Mouse (Mus musculus) gastrocnemius, postnatal 4 days (tissue): Measurements from ENCODE around the gene Celsr1. TPM values are rescaled to one million over a fixed set of nuclear protein-coding genes. Genes with fewer than 3 reads are reported as not detected.
"Not testable (repeated sequence)": the region's sequence is repeated elsewhere in the genome, so short reads cannot be mapped to it uniquely, and the experiment has no call there.

ENCODE experiments used
- DNase-seq, 2 experiments: peaks; one replicate each; pipeline ENCODE4 v3.0.0; 2021 to 2022; ENCODE audit warnings: low spot score in 2 of 2, mixed read lengths in 2 of 2
- total RNA-seq, 2 experiments: library from RNA; stranded (reverse); gene quantifications; 2 replicates each; pipeline ENCODE4 v1.2.3; 2021

Celsr1 gene
- total RNA-seq, 2 experiments from 2014 or later = 1.6 to 1.7 TPM

DNA sequence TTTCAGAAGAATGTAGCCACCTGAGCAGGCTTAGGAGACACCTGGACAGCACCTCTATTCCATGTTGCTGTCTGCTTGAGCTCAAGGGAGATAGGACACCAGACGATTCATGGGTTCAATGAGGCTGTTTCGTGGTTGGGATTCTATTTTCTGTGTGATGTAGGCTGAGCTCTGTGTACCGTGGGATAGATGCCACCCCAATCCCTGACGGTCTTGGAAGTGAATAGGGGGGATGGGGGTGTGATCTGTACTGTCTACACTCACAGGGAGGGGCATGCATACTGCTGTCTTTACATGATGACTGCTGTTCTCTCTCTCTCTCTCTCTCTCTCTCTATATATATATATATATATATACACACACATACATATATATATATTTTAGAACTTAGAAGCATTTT, 31.8 kb upstream of the Celsr1 start:
- DNase-seq = no peak

DNA sequence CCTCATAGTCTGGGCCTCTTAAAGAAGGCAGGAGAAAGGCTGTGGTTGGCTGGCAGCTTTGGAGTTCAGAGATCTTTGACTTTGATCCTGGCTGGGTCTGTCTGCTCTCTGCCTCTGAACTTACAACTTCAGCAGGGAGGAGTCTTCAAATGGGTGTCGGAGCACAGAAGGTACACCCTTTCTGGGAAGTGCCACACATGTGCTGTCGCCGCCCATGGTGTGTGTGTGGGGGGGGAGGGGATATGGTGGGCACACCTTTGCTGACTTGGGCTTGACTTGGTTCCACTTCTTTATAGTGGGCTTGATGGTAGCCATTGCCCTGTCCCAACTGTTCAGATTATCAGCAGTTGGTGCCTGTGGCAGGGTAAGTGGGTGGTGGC, 31.3 kb upstream of the Celsr1 start:
- no peak for DNase-seq

- DNase-seq = no peak
Observed at GRCm38 (mm10) chr15:86064191-86064849, 30.7 kb upstream of the Celsr1 start.

DNA sequence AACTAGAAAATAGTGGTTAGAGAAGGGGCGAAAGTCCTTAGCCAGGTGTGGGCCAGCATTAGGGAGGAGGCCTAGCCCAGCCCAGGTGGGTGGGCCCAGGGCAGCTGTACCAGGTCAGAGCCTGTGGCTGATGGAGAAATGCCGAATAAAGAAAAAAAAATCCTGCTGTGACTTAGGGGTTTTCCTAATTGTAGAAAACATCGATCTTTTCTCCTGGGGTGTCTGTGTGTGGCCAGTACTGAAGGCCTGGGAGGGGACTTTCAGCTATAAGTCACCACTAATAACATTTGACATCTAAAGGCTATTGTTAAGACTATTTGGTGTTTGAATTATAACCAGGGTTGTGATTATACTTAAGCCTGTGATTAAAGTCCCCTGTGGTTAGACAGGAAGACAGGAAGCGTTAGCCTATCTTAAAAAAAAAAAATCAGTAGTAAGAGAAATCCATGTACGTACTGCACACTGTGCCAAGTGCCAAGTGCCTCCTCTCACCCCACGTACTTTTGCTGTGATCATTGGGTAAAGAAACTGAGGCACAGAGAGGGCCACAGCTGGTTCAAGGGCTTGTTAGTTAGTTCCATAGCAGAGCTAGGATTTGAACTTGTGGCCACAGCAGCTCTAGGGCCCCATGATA, 28.4 kb upstream of the Celsr1 start:
- DNase-seq = no peak

GRCm38 (mm10) chr15:86061221-86061620, 27.6 kb upstream of the Celsr1 start:
- DNase-seq = no peak

DNA sequence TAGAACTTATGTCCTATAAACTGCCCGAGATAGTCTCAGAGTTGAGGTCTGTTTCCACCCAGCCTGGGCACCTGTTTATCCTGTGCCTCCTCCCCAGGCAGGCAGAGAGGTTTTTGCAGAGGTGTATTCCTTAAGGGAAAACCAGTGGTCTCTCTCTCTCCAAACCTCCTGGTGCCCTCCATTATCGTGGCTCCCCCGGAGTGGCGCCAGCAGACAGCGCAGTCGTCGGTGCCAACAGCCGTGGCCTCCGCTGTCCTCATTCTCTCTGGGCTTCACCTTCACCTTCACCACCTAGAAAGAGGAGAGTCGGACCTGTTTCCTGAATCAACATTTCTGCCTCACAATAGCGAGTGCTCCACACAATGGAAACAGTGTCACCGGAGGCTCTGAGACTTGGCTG, 27.0 kb upstream of the Celsr1 start:
- DNase-seq = no peak

DNA sequence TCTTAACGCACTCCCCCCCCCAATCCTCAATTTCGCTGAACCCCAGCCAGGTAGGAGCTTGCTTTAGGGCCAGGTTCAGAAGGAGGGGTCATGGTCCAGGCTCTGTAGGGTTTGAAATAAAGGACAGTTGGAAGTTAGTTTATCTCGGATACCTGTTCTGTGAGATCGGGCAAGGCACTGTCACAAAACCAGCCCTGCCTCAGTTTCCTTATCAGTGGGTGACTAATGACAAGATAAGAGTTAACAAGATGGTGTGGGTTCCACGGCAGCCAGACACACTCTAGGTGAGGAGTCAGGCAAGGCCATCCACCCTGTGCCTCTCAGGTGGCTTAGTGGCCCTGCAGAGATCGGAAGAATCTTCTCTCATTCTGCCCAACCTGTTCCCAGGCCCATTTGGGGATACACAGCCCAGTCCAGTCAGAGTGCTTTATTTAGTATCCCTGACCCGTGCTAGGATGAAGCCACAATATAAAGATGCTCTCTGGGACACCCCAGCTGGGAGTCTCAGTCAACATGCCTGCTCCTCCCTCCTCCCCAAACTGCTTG, 26.3 kb upstream of the Celsr1 start:
- DNase-seq = no peak

- DNase-seq = no peak
Observed at GRCm38 (mm10) chr15:86058931-86059834, 25.6 kb upstream of the Celsr1 start.

GRCm38 (mm10) chr15:86058394-86058915, 24.9 kb upstream of the Celsr1 start:
- DNase-seq = peak; percentile 70 to 85

DNA sequence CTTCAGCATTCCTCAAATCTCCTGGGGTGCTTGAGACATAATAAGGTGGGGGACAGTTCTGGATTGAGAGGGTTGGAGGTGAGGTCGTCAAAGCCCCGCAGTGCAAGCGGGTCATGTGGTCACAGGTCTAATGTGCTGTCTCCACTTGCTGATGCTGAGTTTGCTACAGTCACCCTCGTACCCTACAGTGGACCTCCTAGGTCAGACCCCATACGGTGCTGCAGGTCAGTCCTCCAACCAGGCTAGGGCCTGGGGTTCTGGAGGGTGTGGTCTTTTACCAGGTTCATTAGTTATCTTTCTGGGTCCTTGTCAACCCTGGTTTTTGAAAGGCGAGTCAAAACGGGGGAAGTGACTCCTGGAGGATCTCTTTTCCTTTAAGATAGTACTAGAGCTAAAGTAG, 24.3 kb upstream of the Celsr1 start:
- DNase-seq = no peak

DNA sequence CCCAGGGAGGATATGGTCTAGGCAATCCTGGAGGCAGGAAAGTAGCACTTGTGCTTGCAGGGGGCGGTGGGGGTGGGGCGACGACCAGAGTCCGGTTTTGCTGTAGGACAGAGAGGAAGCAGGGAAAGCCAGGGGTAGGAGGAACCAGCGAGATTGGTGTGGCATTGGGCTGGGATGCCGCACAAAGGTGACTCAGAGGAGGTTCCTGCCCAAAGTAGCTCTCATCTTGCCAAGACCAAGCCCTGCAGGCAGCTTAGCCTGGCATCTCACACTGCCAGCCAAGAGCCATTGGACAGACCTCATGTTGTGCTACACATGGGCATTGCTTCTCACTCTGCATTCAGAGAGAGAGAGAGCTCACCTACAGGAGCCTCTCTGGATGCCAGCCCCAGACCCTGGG, 23.8 kb upstream of the Celsr1 start, which contains the start of gene Gramd4:
Gene Gramd4 (plus strand): TSS at position 283 of the 400 bp plus-strand sequence.
- no peak for DNase-seq

- no peak for DNase-seq
Observed at GRCm38 (mm10) chr15:86056221-86056760, 22.7 kb upstream of the Celsr1 start.

DNA sequence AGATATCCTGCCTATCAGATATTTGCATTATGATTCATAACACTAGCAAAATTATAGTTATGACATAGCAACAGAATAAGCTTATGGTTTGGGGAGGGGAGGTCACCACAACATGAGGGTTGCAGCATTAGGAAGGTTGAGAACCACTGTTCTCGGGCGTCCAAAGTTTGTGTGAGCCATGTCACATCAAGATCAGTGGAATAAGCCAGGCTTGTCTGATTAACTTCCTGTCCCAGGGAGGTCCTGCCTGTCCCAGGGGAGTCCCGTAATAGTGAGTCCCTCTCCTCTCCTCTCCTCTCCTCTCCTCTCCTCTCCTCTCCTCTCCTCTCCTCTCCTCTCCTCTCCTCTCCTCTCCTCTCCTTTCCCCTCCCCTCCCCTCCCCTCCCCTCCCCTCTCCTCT, 21.3 kb upstream of the Celsr1 start:
- DNase-seq = not testable (repeated sequence)

DNA sequence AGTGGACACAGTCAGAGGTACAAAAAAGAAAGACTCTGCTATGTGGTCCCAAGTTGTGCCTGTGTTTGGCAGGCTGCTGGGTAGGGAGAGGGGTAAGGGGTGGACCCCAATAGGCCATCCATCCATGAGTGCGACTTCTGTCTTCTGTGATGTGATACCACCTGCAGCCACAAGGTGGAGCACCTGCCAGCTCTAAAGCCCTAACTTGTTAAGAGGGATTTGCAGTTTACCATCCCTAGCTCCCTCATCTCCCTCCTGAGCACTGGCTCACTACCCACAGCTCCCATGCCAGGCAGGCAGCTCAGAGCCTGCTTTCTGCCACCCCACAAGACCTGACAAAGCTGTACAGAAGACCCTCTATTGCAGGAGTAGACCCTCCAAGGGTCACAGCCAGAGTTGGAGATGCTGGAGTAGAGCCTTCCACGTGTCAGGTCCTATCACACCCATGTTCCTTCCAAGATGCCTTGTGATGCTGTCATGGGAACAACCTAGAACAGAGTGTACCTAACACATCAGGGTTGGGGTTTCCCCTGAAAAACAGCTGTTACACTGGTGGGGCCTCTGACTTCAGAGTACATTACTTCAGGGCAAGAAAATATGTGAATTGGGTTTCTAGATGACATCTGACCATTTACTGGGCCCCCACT, 20.4 kb upstream of the Celsr1 start:
- peak; percentile 68 to 74 for DNase-seq

GRCm38 (mm10) chr15:86051878-86052478, 18.4 kb upstream of the Celsr1 start:
- no peak for DNase-seq

DNA sequence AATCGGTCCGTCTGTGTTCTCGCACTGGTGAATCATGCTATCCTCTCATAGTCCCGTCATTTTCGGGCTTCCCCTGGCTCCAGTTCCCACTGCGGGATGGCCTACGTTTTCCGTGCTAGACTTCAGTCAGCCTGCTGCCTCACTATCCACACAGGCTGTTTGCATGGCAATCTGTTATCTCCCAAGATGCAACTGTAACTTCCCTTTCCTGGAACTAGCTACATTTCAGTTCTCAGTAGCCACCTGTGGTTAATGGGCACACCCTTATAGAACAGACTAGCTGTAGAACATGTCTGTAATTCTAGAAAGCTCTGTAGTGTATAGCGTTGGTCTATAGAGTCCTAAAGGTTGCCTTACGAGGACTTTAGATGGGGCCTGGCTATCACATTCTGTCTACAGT, 17.6 kb upstream of the Celsr1 start:
- no peak for DNase-seq

DNA sequence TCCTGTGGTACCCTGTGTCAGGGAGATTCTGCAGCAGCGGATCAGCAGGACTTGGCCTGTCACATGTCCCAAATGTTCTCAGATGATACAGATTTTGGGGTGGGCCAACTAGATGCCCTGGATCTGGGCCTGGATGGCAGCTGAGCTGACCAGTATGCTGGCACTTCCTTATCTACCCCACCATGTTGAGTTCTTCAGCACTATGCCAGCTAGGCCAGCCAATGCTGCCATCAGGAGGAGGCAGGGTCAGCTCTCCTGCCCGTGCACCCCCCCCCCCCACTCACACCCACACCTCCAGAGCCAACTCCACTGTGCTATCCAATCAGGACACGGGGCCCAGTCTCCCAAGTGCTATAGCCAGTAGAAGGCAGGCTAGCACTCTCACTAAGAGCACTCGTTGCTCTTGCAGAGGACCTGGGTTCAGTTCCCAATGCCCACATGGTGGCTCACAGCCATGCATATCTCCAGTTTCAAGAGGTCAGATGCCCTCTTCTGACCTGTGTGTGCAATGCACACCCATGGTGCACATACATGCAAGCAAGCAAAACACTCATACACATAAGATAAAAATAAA, 16.7 kb upstream of the Celsr1 start:
- no peak for DNase-seq

- DNase-seq = no peak
Observed at GRCm38 (mm10) chr15:86049510-86049909, 15.9 kb upstream of the Celsr1 start.

DNA sequence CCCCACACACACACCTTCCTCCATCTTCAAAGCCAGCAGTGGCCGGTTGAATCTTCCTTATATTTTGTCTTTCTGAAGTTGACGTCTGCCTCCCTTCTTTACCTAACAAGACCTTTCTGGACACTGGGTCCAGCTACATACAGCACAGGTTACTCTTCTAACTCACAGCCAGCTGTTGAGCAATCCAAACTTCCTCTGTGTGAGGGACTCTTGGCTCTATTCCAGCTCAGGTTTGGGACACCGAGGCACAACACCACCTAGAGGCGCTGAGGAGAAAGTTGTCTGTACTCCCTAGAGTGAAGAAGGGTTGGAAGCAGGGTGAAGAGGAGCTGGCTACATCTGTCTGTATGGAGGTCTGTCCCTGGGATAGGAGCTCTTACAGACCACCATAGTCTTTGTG, 8.8 kb upstream of the Celsr1 start:
- no peak for DNase-seq

DNA sequence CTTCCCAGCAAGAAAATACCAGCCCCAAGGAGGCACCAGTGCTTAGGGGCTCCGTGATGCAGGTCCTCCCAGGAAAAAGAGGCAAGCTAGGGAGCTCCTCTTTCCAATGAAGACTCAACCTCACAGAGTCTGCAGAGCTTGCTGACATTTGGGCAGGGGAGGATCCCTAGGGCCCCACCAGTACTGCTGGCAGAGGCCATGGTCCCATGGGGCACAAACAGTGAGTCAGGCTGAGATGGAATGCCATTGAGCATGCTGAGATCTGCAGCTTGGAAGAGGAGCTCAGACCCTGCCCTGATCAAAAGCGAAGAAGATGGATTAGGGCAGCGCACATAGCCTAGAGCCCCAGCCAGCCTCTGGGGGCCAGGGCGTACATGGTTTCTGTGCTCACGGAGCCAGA, 7.8 kb upstream of the Celsr1 start:
- DNase-seq = no peak
